Mouse (Mus musculus): ENCODE data around the gene Cfi.

Gene Cfi

GRCm38 (mm10) chr3:129836051-129836697, 490 bp downstream of the Cfi start:
- Histone ChIP-seq H3K27me3 (ENCODE audit: control insufficient read depth, insufficient read depth, low read length, poor library complexity, severe bottlenecking) (no peaks in the 10 kb centered on the region), H3K36me3 (ENCODE audit: control insufficient read depth, insufficient read depth, low read length, poor library complexity, severe bottlenecking) (no peaks in the 10 kb centered on the region)
- DNase-seq (ENCODE audit: low read depth, low spot score) = peak; percentile 57

GRCm38 (mm10) chr3:129836965-129837364, 1.3 kb downstream of the Cfi start:
- H3K36me3 ChIP-seq (ENCODE audit: control insufficient read depth, insufficient read depth, low read length, poor library complexity, severe bottlenecking) = no peaks in the 10 kb centered on the region
- DNase-seq (ENCODE audit: low read depth, low spot score) = no peak
- H3K27me3 ChIP-seq (ENCODE audit: control insufficient read depth, insufficient read depth, low read length, poor library complexity, severe bottlenecking) = no peaks in the 10 kb centered on the region

GRCm38 (mm10) chr3:129838017-129838416, 2.3 kb downstream of the Cfi start:
- DNase-seq (ENCODE audit: low read depth, low spot score) = no peak
- Histone ChIP-seq H3K27me3 (ENCODE audit: control insufficient read depth, insufficient read depth, low read length, poor library complexity, severe bottlenecking) (no peaks in the 10 kb centered on the region), H3K36me3 (ENCODE audit: control insufficient read depth, insufficient read depth, low read length, poor library complexity, severe bottlenecking) (no peaks in the 10 kb centered on the region)

GRCm38 (mm10) chr3:129845868-129846267, 10.2 kb downstream of the Cfi start:
- no peak for DNase-seq (ENCODE audit: low read depth, low spot score)
- H3K36me3 ChIP-seq (ENCODE audit: control insufficient read depth, insufficient read depth, low read length, poor library complexity, severe bottlenecking) = no peaks in the 10 kb centered on the region
- H3K27me3 ChIP-seq (ENCODE audit: control insufficient read depth, insufficient read depth, low read length, poor library complexity, severe bottlenecking) = no peaks in the 10 kb centered on the region

GRCm38 (mm10) chr3:129846846-129847245, 11.2 kb downstream of the Cfi start:
- DNase-seq (ENCODE audit: low read depth, low spot score) = no peak
- no peaks in the 10 kb centered on the region for H3K27me3 ChIP-seq (ENCODE audit: control insufficient read depth, insufficient read depth, low read length, poor library complexity, severe bottlenecking)
- no peaks in the 10 kb centered on the region for H3K36me3 ChIP-seq (ENCODE audit: control insufficient read depth, insufficient read depth, low read length, poor library complexity, severe bottlenecking)

GRCm38 (mm10) chr3:129862592-129862991, 26.9 kb downstream of the Cfi start:
- H3K27me3 ChIP-seq (ENCODE audit: control insufficient read depth, insufficient read depth, low read length, poor library complexity, severe bottlenecking) = no peaks in the 10 kb centered on the region
- DNase-seq (ENCODE audit: low read depth, low spot score) = no peak
- no peaks in the 10 kb centered on the region for H3K36me3 ChIP-seq (ENCODE audit: control insufficient read depth, insufficient read depth, low read length, poor library complexity, severe bottlenecking)

GRCm38 (mm10) chr3:129863698-129864097, 28.0 kb downstream of the Cfi start:
- peak; percentile 69 for DNase-seq (ENCODE audit: low read depth, low spot score)
- no peaks in the 10 kb centered on the region for H3K27me3 ChIP-seq (ENCODE audit: control insufficient read depth, insufficient read depth, low read length, poor library complexity, severe bottlenecking)
- H3K36me3 ChIP-seq (ENCODE audit: control insufficient read depth, insufficient read depth, low read length, poor library complexity, severe bottlenecking) = no peaks in the 10 kb centered on the region

- peak; percentile 51 for DNase-seq (ENCODE audit: low read depth, low spot score)
- H3K36me3 ChIP-seq (ENCODE audit: control insufficient read depth, insufficient read depth, low read length, poor library complexity, severe bottlenecking) = no peaks in the 10 kb centered on the region
- no peaks in the 10 kb centered on the region for H3K27me3 ChIP-seq (ENCODE audit: control insufficient read depth, insufficient read depth, low read length, poor library complexity, severe bottlenecking)
Measured at GRCm38 (mm10) chr3:129877327-129877726, 41.6 kb downstream of the Cfi start.

GRCm38 (mm10) chr3:129878405-129879021, 42.8 kb downstream of the Cfi start, which contains the start of gene Pla2g12a:
TSS of gene Pla2g12a (plus strand) at chr3:129878606.
- no peaks in the 10 kb centered on the region for H3K36me3 ChIP-seq (ENCODE audit: control insufficient read depth, insufficient read depth, low read length, poor library complexity, severe bottlenecking)
- peak; percentile 89 for DNase-seq (ENCODE audit: low read depth, low spot score)
- no peaks in the 10 kb centered on the region for H3K27me3 ChIP-seq (ENCODE audit: control insufficient read depth, insufficient read depth, low read length, poor library complexity, severe bottlenecking)

GRCm38 (mm10) chr3:129879131-129879757, 43.6 kb downstream of the Cfi start:
- H3K27me3 ChIP-seq (ENCODE audit: control insufficient read depth, insufficient read depth, low read length, poor library complexity, severe bottlenecking) = no peaks in the 10 kb centered on the region
- DNase-seq (ENCODE audit: low read depth, low spot score) = peak; percentile 57
- H3K36me3 ChIP-seq (ENCODE audit: control insufficient read depth, insufficient read depth, low read length, poor library complexity, severe bottlenecking) = no peaks in the 10 kb centered on the region

- Histone ChIP-seq H3K27me3 (ENCODE audit: control insufficient read depth, insufficient read depth, low read length, poor library complexity, severe bottlenecking) (no peaks in the 10 kb centered on the region), H3K36me3 (ENCODE audit: control insufficient read depth, insufficient read depth, low read length, poor library complexity, severe bottlenecking) (no peaks in the 10 kb centered on the region)
- no peak for DNase-seq (ENCODE audit: low read depth, low spot score)
Measured at GRCm38 (mm10) chr3:129879913-129880312, 44.2 kb downstream of the Cfi start.

- Histone ChIP-seq H3K36me3 (ENCODE audit: control insufficient read depth, insufficient read depth, low read length, poor library complexity, severe bottlenecking) (no peaks in the 10 kb centered on the region), H3K27me3 (ENCODE audit: control insufficient read depth, insufficient read depth, low read length, poor library complexity, severe bottlenecking) (no peaks in the 10 kb centered on the region)
- no peak for DNase-seq (ENCODE audit: low read depth, low spot score)
Measured at GRCm38 (mm10) chr3:129880925-129881593, 45.4 kb downstream of the Cfi start.

- Histone ChIP-seq H3K27me3 (ENCODE audit: control insufficient read depth, insufficient read depth, low read length, poor library complexity, severe bottlenecking) (no peaks in the 10 kb centered on the region), H3K36me3 (ENCODE audit: control insufficient read depth, insufficient read depth, low read length, poor library complexity, severe bottlenecking) (no peaks in the 10 kb centered on the region)
- DNase-seq (ENCODE audit: low read depth, low spot score) = no peak
Measured at GRCm38 (mm10) chr3:129885577-129885976, 49.9 kb downstream of the Cfi start.

- H3K27me3 ChIP-seq (ENCODE audit: control insufficient read depth, insufficient read depth, low read length, poor library complexity, severe bottlenecking) = no peaks in the 10 kb centered on the region
- no peaks in the 10 kb centered on the region for H3K36me3 ChIP-seq (ENCODE audit: control insufficient read depth, insufficient read depth, low read length, poor library complexity, severe bottlenecking)
- DNase-seq (ENCODE audit: low read depth, low spot score) = no peak
Measured at GRCm38 (mm10) chr3:129886430-129886829, 50.7 kb downstream of the Cfi start.
